In genomic region chr4:102572031-102572430, GRCm38 (mm10) we compare ENCODE assay signal across 8 mouse cellular contexts.
DNase-seq lines count a peak whose midpoint lies in the region; ATAC-seq lines count a peak whose summit lies in the region.

No protein-coding gene starts in this region.

- no peaks in the 10 kb centered on the region for H3K27me3 ChIP-seq in erythroblast, embryonic 14.5 days (ENCODE audit: control insufficient read depth)
- H3K27me3 ChIP-seq in megakaryocyte, embryonic 14.5 days (replicated peaks), result no peaks in the 10 kb centered on the region

- DNase-seq in T-cell, adult 2 months (ENCODE audit: low spot score), result peak; percentile 50
- peak; percentile 47 to 51 for DNase-seq in heart, postnatal 10 days
- DNase-seq in thymus, postnatal 36 days, result peak; percentile 12 to 30
- no peak for DNase-seq in right cerebral cortex, adult 18-20 months
- no peak for DNase-seq in left cerebral cortex, adult 11 months (ENCODE audit: low spot score)

- peaks cover 64% of the 10 kb centered on the region for H3K4me1 ChIP-seq in erythroblast, embryonic 14.5 days (ENCODE audit: control insufficient read depth)
- peaks cover 85% of the 10 kb centered on the region for H3K4me1 ChIP-seq in megakaryocyte, embryonic 14.5 days

- peak overlapping the region; percentile 72 for H3K4me3 ChIP-seq in erythroblast, embryonic 14.5 days (replicated peaks)
- peak overlapping the region; percentile 92 for H3K4me3 ChIP-seq in megakaryocyte, embryonic 14.5 days (replicated peaks)

- no peak for ATAC-seq in erythroblast, adult 5-6 weeks (replicated peaks; ENCODE audit: low FRiP score, poor library complexity, severe bottlenecking)

- intact Hi-C loops in heart, postnatal 10 days (cut with DNase I), result loop anchor here (2.0 kb wide), 1 partner anchor 17 kb away; no protein-coding TSS in a partner anchor

- no peaks in the 10 kb centered on the region for H3K9me3 ChIP-seq in erythroblast, embryonic 14.5 days (ENCODE audit: control insufficient read depth, low read length)
- H3K9me3 ChIP-seq in megakaryocyte, embryonic 14.5 days, result no peaks in the 10 kb centered on the region

- H3K36me3 ChIP-seq in erythroblast, embryonic 14.5 days (ENCODE audit: control insufficient read depth), result no peaks in the 10 kb centered on the region
- H3K36me3 ChIP-seq in megakaryocyte, embryonic 14.5 days (replicated peaks; ENCODE audit: low read length), result peaks cover 15% of the 10 kb centered on the region

Comparison
In these comparisons a context has a peak if more than half of its experiments do, and no peak if none do; other contexts are left out.
1. DNase-seq: peak in T-cell, adult 2 months (single experiment), heart, postnatal 10 days (2 of 2) and thymus, postnatal 36 days (2 of 2); none in right cerebral cortex, adult 18-20 months (single experiment) and left cerebral cortex, adult 11 months (single experiment).